Mouse (Mus musculus) lung, embryonic 14.5 days (tissue): ENCODE measurements around the gene Skil. TPM values are rescaled to one million over a fixed set of nuclear protein-coding genes. Genes with fewer than 3 reads are reported as not detected.

ENCODE experiments used
- ATAC-seq: fragments of 200-750 bp; cut with Nextera tagmentation; 2 replicates; pipeline ENCODE4 v1.8.0; 2017; ENCODE audit warnings: mild to moderate bottlenecking, moderate TSS enrichment, moderate library complexity; ENCODE audit not compliant: insufficient read depth
- DNase-seq: peaks from one replicate; pipeline ENCODE4 v3.0.0-alpha.2; 2015
- H3K27ac ChIP-seq: fragments of 300-500 bp; sonication (generic); 2 replicates; pipeline ENCODE4 v1.5.1; 2014; ENCODE audit warnings: low read depth, mild to moderate bottlenecking, moderate library complexity
- H3K27me3 ChIP-seq: fragments of 300-500 bp; sonication (generic); 2 replicates; pipeline ENCODE4 v1.6.1; 2014; ENCODE audit warnings: low read length, control low read depth; ENCODE audit not compliant: insufficient read depth
- H3K36me3 ChIP-seq: fragments of 300-500 bp; sonication (generic); 2 replicates; pipeline ENCODE4 v1.6.1; 2014; ENCODE audit warnings: control low read depth; ENCODE audit not compliant: insufficient read depth
- H3K4me1 ChIP-seq: fragments of 300-500 bp; sonication (generic); 2 replicates; pipeline ENCODE4 v1.6.1; 2014; ENCODE audit warnings: antibody characterized with exemption, control low read depth; ENCODE audit not compliant: insufficient read depth
- H3K4me2 ChIP-seq: fragments of 300-500 bp; sonication (generic); 2 replicates; pipeline ENCODE4 v1.6.1; 2014; ENCODE audit warnings: mild to moderate bottlenecking
- H3K4me3 ChIP-seq: fragments of 300-500 bp; sonication (generic); 2 replicates; pipeline ENCODE4 v1.5.1; 2014; ENCODE audit warnings: low read depth, low read length
- H3K9ac ChIP-seq: fragments of 300-500 bp; sonication (generic); 2 replicates; pipeline ENCODE4 v1.6.1; 2014
- H3K9me3 ChIP-seq: fragments of 300-500 bp; sonication (generic); 2 replicates; pipeline ENCODE4 v1.6.1; 2016; ENCODE audit warnings: low read depth, low read length, control low read depth
- CTCF ChIP-seq: IDR thresholded peaks from 2 replicates; pipeline ENCODE4 v1.5.1; 2016; ENCODE audit warnings: antibody characterized with exemption, low read depth
- WGBS: fragments of 180-500 bp; shearing (Covaris S2); extraction: QIAGEN DNeasy Blood & Tissue Kit; methylation state at CpG from one replicate; pipeline ENCODE4 v1.1.7; 2014; 5-methylcytosine and 5-hydroxymethylcytosine counted together
- polyA plus RNA-seq: library from polyadenylated mRNA; unstranded; fragments of >200 nt; fragmentation: Nextera tagmentation; extraction: Ambion mirVana; gene quantifications from 2 replicates; pipeline ENCODE4 v1.2.1, GENCODE M21; 2014

Skil gene
- polyA plus RNA-seq, 1 experiment from 2014 or later, result 24.0 TPM

DNA sequence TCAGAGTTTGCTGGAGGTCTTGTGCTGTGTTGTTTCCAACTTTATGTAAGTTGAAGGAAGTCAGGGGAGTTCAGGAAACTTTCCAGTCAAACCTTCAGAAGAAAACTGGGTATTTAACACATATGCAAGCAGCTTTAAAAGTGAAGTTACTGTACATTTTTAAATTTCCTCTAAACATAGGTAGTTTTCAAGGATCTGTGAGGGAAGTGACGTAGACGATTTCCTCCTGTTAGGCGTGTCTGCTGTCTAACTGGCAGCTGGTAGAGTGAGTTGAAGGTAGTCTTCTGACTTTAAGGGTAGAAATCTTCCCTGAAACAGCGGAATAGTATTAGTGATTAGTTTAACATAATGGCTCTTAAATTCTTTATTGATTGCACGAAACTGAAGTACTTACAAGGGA is 5.2 kb downstream of the Skil start:
- Histone ChIP-seq H3K4me2 (peak overlapping the region; percentile 46), H3K27me3 (no peaks in the 10 kb centered on the region), H3K27ac (no peak overlapping the region), H3K4me3 (no peak overlapping the region), H3K36me3 (peaks cover 15% of the 10 kb centered on the region; the same call in 1 of the 2 replicates), H3K4me1 (peaks cover 14% of the 10 kb centered on the region), H3K9me3 (no peaks in the 10 kb centered on the region), H3K9ac (no peak overlapping the region)
- no peak for DNase-seq
- ATAC-seq, result no peak
- 64% methylated on average over 5 of the region's 5 CpGs for WGBS
- TF ChIP-seq CTCF, result no peak

GRCm38 (mm10) chr3:31100802-31101201 is 5.9 kb downstream of the Skil start:
- H3K27ac ChIP-seq, result no peak overlapping the region
- WGBS, result 91% methylated on average over 3 of the region's 3 CpGs
- no peak overlapping the region for H3K4me2 ChIP-seq
- H3K9me3 ChIP-seq, result no peaks in the 10 kb centered on the region
- H3K4me3 ChIP-seq, result no peak overlapping the region
- peaks cover 15% of the 10 kb centered on the region; the same call in 1 of the 2 replicates for H3K36me3 ChIP-seq
- ATAC-seq, result no peak
- H3K9ac ChIP-seq, result no peak overlapping the region
- TF ChIP-seq CTCF, result no peak
- H3K4me1 ChIP-seq, result peaks cover 14% of the 10 kb centered on the region
- DNase-seq, result no peak
- H3K27me3 ChIP-seq, result no peaks in the 10 kb centered on the region

DNA sequence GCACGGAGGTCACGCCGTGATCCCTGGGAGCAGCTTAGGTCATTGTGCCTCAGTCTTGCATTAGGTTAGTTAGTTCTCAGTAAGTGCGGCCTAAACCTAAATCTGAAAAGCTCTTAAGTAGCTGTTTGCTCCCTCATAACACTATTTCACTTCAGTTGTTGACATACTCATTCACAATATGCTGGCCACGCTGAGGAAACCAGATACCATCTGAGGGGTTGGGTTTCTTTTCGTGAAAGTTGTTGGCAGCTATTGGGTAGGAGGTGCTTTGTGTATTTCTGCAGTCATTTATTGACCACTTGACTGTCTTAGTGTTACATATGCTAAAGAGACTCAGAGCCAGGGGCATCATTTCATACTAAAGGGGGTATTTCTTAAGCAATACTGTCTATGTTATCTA is 10.1 kb downstream of the Skil start:
- Histone ChIP-seq H3K4me2 (no peak overlapping the region), H3K9me3 (no peaks in the 10 kb centered on the region), H3K36me3 (no peaks in the 10 kb centered on the region), H3K9ac (no peak overlapping the region), H3K27ac (no peak overlapping the region), H3K4me1 (no peaks in the 10 kb centered on the region), H3K4me3 (no peak overlapping the region), H3K27me3 (no peaks in the 10 kb centered on the region)
- ATAC-seq (no peak), DNase-seq (peak; percentile 23)
- WGBS, result 66% methylated on average over 6 of the region's 6 CpGs
- no peak for TF ChIP-seq CTCF

DNA sequence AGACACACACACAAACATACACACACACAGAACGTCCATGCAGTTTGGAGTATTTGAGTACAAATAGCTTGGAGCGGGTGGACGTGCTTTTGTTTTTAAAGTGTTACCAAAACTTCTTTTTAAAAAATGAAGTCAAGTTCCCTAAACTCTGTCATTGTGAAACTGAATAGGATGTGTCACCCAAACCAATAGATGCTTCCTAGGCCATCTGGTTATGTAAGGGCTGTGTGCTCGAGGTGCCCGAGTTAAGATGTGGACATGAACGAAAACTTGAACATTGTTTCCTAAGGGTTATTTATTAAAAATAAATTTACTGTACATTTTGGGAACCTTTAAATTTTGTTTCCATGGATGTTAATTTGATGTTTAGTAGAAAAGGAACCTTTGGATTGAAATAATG is 11.7 kb downstream of the Skil start:
- no peak overlapping the region for H3K4me2 ChIP-seq
- TF ChIP-seq CTCF, result no peak
- 87% methylated on average over 6 of the region's 6 CpGs for WGBS
- no peak overlapping the region for H3K27ac ChIP-seq
- H3K36me3 ChIP-seq, result no peaks in the 10 kb centered on the region
- DNase-seq (no peak), ATAC-seq (no peak)
- no peaks in the 10 kb centered on the region for H3K4me1 ChIP-seq
- no peaks in the 10 kb centered on the region for H3K9me3 ChIP-seq
- no peak overlapping the region for H3K4me3 ChIP-seq
- no peaks in the 10 kb centered on the region for H3K27me3 ChIP-seq
- no peak overlapping the region for H3K9ac ChIP-seq

- TF ChIP-seq CTCF, result no peak
- H3K27me3 ChIP-seq, result no peaks in the 10 kb centered on the region
- no peak overlapping the region for H3K9ac ChIP-seq
- H3K4me1 ChIP-seq, result no peaks in the 10 kb centered on the region
- no peak overlapping the region for H3K27ac ChIP-seq
- WGBS, result 61% methylated on average over 4 of the region's 4 CpGs
- H3K4me3 ChIP-seq, result no peak overlapping the region
- peaks cover 4% of the 10 kb centered on the region; the same call in 1 of the 2 replicates for H3K36me3 ChIP-seq
- peak; percentile 21; the same call in 1 of the 2 replicates for ATAC-seq
- DNase-seq, result no peak
- H3K4me2 ChIP-seq, result no peak overlapping the region
- no peaks in the 10 kb centered on the region for H3K9me3 ChIP-seq
Observed at GRCm38 (mm10) chr3:31107674-31108073, 12.8 kb downstream of the Skil start.

- H3K27me3 ChIP-seq, result no peaks in the 10 kb centered on the region
- no peaks in the 10 kb centered on the region for H3K9me3 ChIP-seq
- no peak overlapping the region for H3K9ac ChIP-seq
- 43% methylated on average over 3 of the region's 3 CpGs for WGBS
- H3K27ac ChIP-seq, result no peak overlapping the region
- peak; percentile 47; the same call in 1 of the 2 replicates for ATAC-seq
- H3K4me2 ChIP-seq, result no peak overlapping the region
- H3K4me3 ChIP-seq, result no peak overlapping the region
- no peaks in the 10 kb centered on the region for H3K4me1 ChIP-seq
- H3K36me3 ChIP-seq, result peaks cover 17% of the 10 kb centered on the region
- peak; percentile 60 for DNase-seq
- peak; percentile 40 for TF ChIP-seq CTCF
Observed at GRCm38 (mm10) chr3:31109108-31109507, 14.2 kb downstream of the Skil start.

- Histone ChIP-seq H3K36me3 (peaks cover 42% of the 10 kb centered on the region), H3K9ac (no peak overlapping the region), H3K27ac (no peak overlapping the region), H3K9me3 (no peaks in the 10 kb centered on the region), H3K4me2 (no peak overlapping the region), H3K4me1 (no peaks in the 10 kb centered on the region), H3K27me3 (no peaks in the 10 kb centered on the region), H3K4me3 (no peak overlapping the region)
- 72% methylated on average over 4 of the region's 4 CpGs for WGBS
- ATAC-seq, result no peak
- no peak for DNase-seq
- TF ChIP-seq CTCF, result no peak
Observed at GRCm38 (mm10) chr3:31123098-31123497, 28.2 kb downstream of the Skil start.

- ATAC-seq, result no peak
- Histone ChIP-seq H3K27me3 (no peaks in the 10 kb centered on the region), H3K27ac (no peak overlapping the region), H3K36me3 (peaks cover 13% of the 10 kb centered on the region; the same call in 1 of the 2 replicates), H3K4me1 (no peaks in the 10 kb centered on the region), H3K9me3 (no peaks in the 10 kb centered on the region), H3K4me2 (no peak overlapping the region), H3K4me3 (no peak overlapping the region), H3K9ac (no peak overlapping the region)
- no peak for DNase-seq
- WGBS, result 63% methylated on average over 4 of the region's 4 CpGs
- TF ChIP-seq CTCF, result no peak
Observed at GRCm38 (mm10) chr3:31126303-31126702, 31.4 kb downstream of the Skil start.
